Mouse (Mus musculus): Measurements from ENCODE around the gene Cmah.

DNA sequence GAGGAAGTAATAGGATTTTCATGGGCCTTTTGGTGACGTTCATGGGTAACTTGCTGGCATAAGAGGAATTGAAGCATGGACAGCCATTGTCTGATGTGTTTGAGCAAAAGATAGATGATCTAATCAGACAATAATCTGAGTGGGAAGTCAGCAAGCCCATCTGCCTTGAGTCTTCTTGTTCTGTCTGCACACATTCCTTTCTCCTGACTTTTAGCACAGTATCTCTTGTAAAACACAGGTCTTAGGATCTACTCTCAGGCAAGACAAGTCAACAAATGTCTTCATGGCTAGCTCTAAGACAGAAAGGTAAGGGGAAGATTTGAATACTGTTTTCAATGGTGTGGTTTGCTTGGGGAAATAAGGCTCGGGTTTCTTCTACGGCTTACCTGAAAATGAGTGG, 70.0 kb downstream of the Cmah start:
- TF ChIP-seq CTCF (IDR thresholded peaks at IDR 0.05; ENCODE audit: borderline replicate concordance, extremely low read depth, insufficient read depth, insufficient read length) = no peak
- TF ChIP-seq POLR2A (IDR thresholded peaks at IDR 0.05; ENCODE audit: borderline replicate concordance, extremely low read depth, insufficient read depth, insufficient read length, poor library complexity, severe bottlenecking) = no peak
